Mouse (Mus musculus): ENCODE measurements around the gene Ssh3.

Gene Ssh3

DNA sequence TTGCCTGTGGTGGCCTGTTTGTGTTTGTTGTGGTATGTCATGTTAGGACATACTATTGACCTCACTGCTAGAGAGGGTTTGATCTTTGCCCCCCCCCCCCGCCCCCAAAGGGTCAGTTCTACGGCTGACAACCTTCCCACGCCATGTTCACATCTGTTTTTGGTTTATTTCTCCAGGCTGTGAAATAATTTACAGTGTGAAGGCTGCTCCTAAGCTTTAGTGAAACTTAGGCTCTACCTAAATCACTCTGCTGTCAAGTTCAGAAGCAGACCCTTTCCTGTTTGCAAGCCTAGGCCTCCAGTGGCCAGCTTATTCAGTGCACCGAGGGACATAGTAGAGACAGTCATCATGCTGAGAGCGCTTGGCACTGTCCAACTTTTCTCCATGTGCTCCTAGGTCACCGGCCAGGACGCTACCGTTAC is 28.7 kb downstream of the Ssh3 start:
- DNase-seq, result no peak

DNA sequence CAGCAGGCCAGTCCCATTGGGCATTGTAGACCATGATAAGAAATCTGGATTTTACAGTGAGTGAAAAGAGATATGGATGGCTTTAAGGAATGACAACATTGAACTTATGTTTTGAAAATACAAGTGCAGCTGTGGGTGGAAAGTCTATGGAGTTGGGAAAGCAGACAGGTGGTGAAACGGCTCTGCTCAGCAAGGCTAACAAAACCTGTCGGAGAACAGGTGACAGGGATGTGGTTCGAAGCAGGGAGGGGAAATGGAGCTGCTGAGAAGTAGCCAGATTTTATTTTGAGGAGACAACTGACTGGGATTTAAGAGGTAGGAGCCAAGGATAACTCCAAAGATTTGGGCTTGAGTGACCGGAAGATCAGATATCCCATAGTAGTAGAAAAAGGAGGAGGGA is 34.4 kb downstream of the Ssh3 start:
- no peak for DNase-seq

DNA sequence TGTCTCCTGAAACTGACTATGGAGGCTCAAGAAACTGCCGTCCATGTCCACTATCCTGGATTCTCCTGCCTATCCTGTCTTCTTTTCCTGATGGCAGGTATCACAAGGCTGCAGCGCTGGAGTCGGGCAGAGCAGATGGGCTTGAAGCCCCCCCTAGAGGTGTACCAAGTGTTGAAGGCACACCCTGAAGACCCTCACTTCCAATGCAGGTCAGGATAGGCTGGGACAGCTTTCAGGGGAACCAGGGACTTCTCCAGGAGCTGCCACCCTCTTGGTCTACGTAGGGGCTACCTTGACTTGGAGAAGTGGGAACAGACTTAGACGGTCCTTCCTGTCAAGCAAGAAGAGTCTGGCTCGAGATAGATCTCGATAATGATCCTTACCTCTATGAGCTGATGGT is 36.3 kb downstream of the Ssh3 start:
- no peak for DNase-seq

DNA sequence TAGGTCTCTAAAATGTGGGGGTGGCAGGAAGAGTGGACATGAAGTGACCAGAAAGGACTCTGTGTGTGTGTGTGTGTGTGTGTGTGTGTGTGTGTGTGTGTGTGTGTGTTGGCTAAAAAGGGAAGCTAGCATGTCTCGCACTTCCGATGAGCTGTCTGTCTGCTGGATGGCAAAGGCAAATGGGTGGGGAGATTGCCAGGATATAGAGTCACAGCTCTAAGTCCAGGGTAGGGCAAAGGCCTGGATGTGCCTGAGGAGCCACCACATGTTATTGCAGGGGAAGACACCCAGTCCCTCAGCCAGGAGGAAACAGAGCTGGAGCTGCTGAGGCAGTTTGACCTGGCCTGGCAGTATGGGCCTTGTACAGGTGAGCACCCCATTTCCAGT is 36.8 kb downstream of the Ssh3 start:
- no peak for DNase-seq

DNA sequence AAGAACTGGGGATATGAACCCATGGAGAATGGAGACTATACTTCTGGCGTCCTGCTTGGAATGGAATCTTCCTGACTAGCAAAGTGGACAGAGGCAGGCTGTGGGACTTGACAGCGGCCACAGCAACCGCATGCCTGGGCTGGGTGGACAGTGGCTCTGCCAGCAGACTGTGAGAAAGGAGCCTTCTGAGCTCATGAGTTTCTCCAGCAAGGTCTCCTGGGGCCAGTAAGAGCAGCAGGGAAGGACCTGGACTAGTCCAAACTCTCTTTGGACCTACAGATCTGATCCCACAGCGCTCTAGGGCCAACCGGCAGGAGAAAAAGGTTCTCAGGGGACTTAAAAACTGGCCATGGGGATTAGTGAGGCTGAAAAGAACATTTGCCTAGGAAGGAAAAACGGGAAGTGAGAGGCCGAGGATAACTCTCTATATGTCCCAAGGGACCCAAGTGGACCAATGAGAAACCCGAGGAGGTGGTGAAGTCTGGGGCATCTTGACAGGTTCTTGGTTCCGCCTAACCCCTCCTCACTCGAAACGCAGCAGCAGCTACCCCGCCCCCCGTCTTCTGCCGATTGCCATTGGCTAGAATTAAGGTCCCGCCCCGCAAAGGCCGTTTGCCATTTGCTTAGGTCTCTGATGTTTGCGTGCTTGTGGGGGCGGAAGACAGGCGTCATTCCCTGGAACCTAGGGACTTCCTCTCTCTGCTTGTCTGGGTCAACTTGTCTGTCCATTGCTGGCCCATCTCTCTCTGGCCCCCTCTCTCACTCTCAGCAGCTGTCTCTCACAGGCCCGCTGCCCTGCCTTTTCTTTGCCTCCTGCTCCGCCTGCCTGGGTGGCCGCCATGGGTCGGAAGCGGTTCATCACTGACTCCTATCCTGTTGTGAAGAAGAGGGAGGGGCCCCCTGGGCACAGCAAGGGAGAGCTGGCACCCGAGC is 37.5 kb downstream of the Ssh3 start, which contains the start of gene Pold4:
Pold4 (plus strand) TSS at position 647 of the 933 bp plus-strand sequence.
- peak; percentile 97 to 99 for DNase-seq

DNA sequence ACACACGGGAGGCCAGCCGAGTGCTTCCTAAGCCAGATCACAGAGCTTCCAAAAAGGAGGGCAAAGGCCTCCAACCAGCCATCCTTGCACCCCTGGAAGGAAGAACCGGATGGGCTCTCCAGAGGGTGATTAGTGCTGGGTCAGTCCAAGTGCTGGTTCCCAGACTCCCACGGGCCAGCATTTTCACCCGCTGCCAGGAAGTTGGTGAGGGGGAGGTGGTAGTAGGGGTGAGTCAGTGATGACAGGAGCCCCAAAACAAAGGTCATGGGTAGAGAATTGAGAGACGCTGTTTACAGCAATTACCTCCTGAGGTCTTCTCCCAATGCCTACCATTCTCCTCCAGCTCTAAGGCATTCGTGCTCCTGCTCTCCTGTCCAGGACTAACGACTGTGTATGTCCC is 38.6 kb downstream of the Ssh3 start:
- no peak for DNase-seq

DNA sequence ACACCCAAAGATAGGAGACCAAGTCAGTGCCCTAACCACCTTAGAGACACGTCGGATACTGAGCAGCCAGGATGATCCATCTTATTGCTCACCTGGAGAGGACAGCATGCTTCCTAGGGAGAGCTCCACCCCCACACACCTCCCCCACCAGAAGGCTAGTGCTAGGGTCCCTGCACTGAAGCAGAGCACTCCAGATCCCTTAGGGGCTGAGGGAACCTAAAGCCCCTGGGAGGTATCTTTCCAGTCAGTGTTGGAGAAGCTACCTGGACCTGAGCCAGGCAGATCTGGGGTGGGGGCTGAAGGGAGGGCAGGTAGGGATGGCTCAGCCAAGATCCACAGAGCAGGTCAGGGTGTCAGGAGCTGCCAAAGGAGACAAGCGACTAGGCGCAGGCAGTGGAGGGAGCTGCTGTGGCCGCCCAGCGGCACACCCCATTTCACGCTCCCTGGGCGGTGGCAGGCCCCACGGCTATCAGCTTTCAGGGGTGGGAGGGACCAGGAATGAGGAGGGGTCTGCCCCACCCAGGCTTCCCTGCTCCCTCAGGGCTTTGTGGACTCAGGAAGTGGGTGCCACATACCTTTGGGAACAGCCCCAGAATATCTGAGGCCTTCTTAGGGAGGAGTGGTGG is 39.4 kb downstream of the Ssh3 start:
- DNase-seq, result no peak

DNA sequence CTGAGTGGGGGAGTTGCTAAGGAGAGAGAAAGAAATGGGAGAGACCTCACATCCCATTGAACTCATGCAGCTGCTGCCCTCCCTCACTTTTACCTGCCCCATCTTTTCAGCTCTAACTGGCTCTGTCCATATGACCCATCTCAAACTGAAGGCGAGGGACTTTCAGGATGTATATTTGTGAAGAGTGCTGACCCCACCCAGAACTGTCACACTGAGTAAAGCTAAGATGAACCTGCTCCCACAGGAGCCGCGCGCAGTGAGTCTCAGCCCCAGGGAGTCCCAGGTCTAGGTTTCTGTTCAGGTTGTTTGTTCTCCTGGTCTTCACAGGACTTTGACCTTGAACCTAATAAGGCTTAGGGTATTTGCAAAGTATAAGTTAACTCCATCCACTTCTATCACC is 40.1 kb downstream of the Ssh3 start:
- no peak for DNase-seq

DNA sequence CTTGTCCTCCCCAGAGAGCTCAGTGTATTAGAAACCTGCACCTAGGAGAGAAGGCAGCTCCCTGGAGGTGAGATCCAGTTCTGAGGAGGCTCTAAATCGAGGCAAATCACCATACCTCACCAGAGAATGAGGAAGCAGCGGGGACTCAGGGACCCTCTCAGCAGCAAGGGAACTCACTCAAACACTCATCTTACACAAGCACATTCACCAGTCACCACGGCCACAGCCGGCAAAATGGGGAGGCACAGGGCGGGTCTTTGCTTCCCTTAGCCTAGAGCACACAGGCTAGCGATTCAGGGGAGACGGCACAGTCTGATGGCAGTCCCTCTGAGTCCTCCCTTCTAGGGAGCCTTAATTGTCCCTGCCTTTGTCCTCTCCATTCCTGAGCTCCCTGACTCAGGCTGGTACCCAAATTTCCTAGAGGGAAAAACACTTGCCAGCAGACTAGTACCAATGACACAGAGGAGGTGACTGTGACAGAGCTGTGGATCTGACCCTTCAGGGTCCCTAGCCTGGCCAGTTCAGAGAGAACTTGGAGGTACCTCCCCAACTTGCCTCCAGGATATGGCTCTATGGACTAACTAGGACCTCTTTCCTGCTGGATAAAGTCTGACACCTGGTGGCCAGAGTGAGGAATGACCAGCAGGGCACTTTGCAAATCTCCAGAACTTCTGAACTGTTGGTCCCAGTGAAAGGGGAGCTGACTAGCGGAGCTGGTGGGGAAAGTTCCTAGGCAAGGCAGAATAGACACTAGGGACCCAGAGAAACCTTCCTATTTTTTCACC is 40.9 kb downstream of the Ssh3 start:
- peak; percentile 77 to 79 for DNase-seq

DNA sequence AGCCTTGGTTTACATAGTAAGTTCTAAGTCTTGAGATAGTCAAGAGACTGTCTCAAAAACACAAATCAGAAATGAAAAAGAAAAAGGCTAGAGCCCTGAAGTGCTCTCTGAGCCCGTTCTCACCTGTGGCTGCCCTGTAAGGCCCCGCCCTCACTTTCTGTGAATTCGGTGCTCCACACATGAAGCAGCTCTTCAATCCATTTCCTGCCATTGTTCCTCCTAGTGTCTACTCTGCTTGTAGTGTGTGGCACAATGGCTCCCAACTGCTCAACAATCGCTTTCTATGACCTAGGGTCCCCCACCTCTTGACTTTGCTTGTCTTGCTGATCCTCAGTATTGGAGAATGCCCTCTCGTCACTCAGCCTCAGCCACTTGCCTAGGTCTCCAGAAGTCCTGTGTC is 41.5 kb downstream of the Ssh3 start:
- no peak for DNase-seq

DNA sequence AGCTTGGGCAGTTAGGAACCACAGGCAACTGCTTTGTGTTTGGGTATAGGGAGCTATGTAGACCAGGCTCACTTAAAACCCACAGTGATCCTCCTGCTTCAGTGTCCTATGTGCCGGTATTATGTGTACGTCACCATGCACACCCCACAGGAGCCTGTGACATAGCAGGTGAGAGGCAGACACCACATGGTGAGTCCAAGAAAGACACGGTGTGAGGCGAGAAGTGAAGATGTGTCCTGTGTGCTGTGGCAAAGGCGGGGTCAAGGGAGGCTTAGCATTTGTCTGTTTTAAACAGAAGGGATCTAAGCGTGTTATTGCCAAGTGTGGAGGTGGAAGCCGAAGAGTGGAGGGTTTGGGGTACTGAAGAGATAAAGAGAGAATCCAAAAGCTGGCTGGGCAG is 42.2 kb downstream of the Ssh3 start:
- no peak for DNase-seq

DNA sequence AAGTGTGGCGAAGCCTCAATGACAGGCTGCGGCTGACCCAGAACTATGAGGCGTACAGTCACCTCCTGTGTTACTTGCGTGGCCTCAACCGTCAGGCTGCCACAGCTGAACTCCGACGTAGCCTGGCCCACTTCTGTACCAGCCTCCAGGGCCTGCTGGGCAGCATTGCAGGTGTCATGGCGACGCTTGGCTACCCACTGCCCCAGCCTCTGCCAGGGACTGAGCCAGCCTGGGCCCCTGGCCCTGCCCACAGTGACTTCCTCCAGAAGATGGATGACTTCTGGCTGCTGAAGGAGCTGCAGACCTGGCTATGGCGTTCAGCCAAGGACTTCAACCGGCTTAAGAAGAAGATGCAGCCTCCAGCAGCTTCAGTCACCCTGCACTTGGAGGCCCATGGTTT is 46.8 kb downstream of the Ssh3 start:
- no peak for DNase-seq

DNA sequence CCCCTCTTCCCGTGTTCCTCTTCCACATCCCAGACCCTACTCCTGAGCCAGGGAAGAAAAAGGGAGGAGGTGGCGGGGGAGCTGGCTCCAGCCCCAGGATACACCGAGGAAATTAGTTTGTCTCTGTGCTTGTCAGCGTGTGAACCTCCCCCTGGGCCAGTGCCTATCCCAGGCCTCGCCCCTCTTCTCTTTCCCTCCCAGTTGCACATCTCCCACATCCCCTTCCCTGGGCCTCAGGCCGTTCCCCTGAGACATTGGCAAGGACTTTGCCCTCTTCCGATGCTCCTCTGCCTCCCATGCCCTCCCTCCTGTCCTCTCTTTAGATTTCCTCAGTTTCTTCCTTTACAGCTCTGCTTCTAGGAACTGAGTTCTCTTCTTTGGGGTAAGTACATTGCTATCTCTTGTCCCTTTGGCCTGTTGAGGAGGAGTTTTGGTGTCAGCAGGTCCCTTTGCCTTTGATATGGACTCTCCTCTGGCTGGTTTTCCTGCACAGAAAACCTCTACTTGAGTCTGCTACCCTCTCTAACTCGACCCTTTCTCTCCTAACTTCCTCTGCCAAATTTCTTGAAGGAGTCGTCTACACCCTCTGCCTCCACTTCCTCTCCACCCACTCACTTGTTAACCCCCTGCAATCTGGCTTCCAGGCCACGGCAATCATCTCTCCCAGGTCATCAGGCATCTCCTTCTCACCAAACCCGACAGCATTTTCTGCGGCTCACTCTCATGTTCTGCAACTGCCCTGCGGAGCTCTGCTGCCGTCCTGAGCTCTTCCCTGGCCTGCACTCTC is 47.8 kb downstream of the Ssh3 start:
- DNase-seq, result no peak

DNA sequence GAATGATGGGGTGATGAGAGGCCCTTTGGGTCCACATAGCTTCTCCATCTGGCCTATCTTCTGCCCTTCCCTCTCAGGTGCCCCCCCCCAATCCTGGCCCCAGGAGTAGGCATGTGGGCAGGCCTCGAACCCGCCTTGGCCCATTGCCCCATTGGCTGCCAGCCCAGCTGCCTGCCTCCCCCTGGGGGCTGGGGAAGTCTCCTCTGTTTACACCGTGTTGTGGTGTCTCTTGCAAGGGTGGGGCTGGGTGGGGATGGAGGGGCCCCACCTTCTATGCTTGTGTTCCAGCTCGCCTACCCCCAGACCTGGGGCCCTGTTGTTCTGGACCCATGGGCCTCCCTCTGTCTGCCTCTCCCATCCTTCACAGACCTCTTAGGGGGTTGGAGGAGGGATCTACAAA is 48.6 kb downstream of the Ssh3 start:
- DNase-seq, result peak in 1 of 2 experiments; percentile 9

DNA sequence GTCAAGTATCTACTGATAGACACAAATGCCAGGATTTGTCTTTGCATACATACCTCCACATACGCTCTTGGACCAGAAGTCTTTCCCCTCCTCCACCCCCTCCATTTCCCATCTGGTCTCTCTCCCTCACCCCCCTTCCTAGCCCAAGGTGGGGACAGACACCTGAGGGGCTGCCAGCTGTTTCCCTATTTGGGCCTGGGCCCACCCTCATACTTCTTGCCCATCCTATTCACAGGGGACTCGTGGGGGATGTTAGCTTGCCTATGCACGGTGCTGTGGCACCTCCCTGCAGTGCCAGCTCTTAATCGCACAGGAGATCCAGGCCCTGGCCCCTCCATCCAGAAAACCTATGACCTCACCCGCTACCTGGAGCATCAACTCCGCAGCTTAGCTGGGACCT is 49.0 kb downstream of the Ssh3 start:
- peak in 1 of 2 experiments; percentile 2 for DNase-seq

DNA sequence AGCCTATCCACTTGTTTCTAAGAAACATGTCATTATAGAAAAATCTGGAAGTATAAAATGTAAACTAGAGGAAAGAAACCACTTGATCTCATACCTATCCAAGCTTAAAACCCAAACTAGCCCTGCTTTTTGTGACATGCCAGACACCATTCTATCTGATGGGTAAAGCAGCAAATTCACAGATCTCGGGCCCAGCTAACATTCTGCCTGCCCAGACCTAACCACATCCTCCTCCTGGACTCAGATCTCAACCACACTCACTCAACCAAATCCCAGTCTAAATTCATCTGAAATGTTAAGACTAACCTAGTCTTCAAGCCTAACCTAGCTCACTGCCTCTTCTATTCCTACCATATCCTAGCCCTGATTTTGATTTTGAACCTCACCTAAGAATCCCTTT is 50.2 kb downstream of the Ssh3 start:
- DNase-seq, result no peak

DNA sequence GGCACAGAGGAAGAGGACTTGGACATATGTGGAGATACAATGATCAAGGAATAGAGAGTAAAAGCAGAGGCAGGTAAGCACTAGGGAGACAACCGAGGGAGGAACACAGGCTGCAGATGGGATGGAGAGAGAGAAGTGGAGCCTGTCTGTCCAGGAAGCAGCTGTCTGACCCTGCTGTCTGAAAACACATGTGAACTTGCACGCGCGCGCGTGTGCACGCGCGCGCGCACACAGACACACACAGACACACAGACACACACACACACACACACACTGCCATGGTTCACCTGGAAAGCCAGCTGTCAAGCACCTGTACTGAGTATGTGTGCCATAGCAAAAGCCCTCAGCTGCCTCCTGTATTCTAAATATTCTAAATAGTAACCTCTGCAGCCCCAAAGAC is 50.7 kb downstream of the Ssh3 start:
- DNase-seq, result no peak

DNA sequence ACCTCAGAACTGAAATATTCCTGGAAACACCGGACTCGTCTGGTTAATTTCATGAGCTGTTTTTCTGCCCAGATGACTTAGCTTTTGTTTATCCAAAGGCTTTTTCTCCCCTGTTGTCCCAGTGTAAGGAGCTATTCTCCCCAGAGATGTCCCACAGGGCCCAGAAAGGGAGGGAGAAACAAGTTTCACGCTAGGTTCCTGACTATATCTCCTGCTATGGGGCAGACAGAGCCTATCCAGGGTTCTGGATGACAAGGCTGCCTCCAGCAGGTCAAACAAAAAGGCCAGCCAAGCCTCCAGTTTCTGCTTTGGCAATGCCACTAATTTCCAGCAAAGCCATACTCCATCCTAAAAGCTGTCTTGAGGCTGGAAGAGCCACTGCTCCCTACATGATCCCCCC is 51.1 kb downstream of the Ssh3 start:
- no peak for DNase-seq

DNA sequence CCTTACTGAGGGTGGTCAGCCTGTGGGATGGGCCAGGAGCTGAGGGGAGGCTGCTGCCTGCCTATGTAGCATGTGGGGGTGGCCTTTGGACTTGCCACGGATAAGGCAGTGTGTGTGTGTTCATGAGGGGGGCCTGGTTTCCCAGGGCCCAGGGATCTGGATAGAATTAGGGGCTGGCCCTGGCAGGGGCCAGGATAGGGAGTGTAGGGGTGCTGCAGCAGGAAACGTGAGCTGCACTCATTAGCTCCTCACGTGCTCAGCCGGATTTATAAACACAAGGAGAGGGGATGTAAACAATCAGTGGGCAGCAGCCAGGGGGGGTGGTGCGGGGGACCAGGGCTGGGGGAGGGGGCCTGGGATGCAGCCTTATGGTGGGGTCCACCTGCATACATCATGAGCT is 51.8 kb downstream of the Ssh3 start:
- no peak for DNase-seq

DNA sequence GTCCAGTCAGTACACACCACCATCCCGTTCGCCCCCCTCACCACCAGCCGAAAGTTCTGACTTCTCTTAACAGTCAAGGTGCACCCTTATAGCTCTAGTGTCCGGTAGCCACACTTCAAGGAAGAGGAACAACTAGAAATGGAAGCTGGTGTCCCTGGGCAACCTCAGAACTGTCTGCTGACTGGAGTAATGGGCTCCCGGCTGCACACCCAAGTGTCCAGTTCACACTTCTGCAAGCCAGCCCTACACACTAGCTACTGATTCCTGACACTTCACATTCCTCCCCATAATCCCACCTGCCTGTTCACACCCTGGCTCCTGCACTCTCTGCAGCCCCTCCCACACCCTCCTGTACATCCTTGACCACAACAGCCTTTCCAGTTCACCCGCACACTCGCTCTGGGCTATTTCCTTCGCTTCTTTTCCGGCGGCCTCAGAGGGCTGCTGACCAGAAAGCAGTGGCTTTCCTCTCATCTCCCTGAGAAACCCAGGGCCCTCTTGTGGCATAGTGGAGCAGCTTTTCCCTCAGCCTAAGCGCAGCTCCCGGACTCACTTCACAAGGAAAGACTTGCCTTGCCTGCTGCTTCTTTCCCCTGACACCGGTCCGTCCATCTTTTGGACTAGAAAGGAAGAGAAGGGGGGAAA is 52.8 kb downstream of the Ssh3 start:
- peak; percentile 59 to 72 for DNase-seq

DNA sequence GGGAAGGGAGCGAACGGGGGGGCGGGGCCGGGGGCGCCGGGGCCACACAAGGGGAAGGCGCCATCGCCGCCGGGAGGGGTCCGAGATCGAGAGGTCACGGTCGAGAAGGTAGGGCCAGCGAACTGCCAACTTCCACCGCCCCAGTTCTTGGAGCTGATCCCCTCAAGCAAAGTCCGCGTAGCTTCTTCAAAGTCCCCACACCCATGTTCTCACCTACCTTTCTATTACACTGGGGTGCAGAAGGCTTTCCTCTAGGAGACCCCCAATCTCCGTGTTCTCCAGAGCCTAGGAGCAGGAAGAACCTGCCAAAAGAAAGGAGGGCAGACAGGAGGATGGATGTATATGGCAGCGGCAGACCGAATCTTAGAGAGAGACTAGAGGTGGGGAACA is 53.5 kb downstream of the Ssh3 start:
- no peak for DNase-seq

DNA sequence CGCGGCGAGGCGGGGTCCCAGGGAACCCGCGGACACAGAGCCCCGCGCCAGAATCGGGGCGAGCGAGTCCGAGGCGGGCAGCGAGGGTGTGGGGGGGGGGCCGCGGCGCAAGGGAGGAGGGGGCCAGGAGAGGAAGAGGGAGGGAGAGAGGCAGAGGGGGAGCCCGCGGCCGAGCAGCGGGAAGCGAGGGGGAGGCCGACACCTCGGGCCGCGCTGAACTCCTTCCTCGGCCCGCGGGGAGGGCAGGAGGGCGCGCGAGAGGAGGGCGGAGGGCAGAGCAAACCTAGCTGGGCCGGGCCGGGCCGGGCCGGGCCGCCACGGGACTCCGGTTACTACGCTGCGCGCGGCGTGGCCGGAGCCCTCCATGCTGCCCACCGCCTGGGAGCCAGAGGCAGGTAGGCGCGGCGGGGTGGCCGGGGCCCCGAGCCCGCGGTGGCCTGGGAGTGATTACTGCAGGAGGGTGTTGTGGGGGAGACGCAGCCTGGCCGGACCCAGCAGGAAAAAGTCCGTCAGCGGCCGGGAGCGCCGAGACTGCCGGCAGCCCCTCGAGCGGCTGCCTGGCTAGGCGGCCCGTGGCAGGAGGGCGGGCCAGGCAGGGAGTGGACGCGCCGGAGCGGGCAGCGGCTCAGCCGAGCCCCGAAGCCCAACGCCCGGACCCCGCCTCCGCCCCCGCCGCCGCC is 54.1 kb downstream of the Ssh3 start:
- no peak for DNase-seq

All from cerebellum, adult 18-20 months (tissue).